Mouse (Mus musculus) intestine, embryonic 14.5 days (tissue): ENCODE measurements around the gene Plekhj1. TPM values are rescaled to one million over a fixed set of nuclear protein-coding genes. Genes with fewer than 3 reads are reported as not detected.

Source experiments
- ATAC-seq: fragments of 200-750 bp; cut with Nextera tagmentation; replicated peaks from 2 replicates; pipeline ENCODE4 v1.8.0; 2017; ENCODE audit warnings: low read depth, moderate number of reproducible peaks, moderate TSS enrichment, moderate library complexity; ENCODE audit not compliant: low FRiP score, low TSS enrichment
- DNase-seq: peaks from one replicate; pipeline ENCODE4 v3.0.0-alpha.2; 2018; ENCODE audit warnings: low spot score
- H3K27ac ChIP-seq: fragments of 300-500 bp; sonication (generic); 2 replicates; pipeline ENCODE4 v1.5.1; 2014; ENCODE audit warnings: low read depth, mild to moderate bottlenecking, control low read depth
- H3K27me3 ChIP-seq: fragments of 300-500 bp; sonication (generic); replicated peaks from 2 replicates; pipeline ENCODE4 v1.6.1; 2014; ENCODE audit warnings: low read length, control low read depth; ENCODE audit not compliant: control insufficient read depth, insufficient read depth
- H3K36me3 ChIP-seq: fragments of 300-500 bp; sonication (generic); 2 replicates; pipeline ENCODE4 v1.6.1; 2014; ENCODE audit warnings: low read length, control low read depth; ENCODE audit not compliant: control insufficient read depth, insufficient read depth
- H3K4me1 ChIP-seq: fragments of 300-500 bp; sonication (generic); replicated peaks from 2 replicates; pipeline ENCODE4 v1.6.1; 2014; ENCODE audit warnings: low read length, control low read depth, mixed read lengths; ENCODE audit not compliant: control insufficient read depth, insufficient read depth
- H3K4me2 ChIP-seq: fragments of 300-500 bp; sonication (generic); 2 replicates; pipeline ENCODE4 v1.6.1; 2014; ENCODE audit warnings: low read length
- H3K4me3 ChIP-seq: fragments of 300-500 bp; sonication (generic); 2 replicates; pipeline ENCODE4 v1.5.1; 2014; ENCODE audit warnings: low read depth, low read length, control low read depth, mixed read lengths
- H3K9ac ChIP-seq: fragments of 300-500 bp; sonication (generic); 2 replicates; pipeline ENCODE4 v1.6.1; 2014; ENCODE audit warnings: mild to moderate bottlenecking, low read length
- H3K9me3 ChIP-seq: fragments of 300-500 bp; sonication (generic); 2 replicates; pipeline ENCODE4 v1.6.1; 2016; ENCODE audit warnings: low read length, control low read depth; ENCODE audit not compliant: control insufficient read depth
- WGBS: fragments of 180-500 bp; shearing (Covaris S2); extraction: QIAGEN DNeasy Blood & Tissue Kit; methylation state at CpG from one replicate; pipeline ENCODE4 v1.1.7; 2014; 5-methylcytosine and 5-hydroxymethylcytosine counted together
- polyA plus RNA-seq: library from polyadenylated mRNA; unstranded; fragments of >200 nt; fragmentation: Nextera tagmentation; extraction: Ambion mirVana; gene quantifications from 2 replicates; pipeline ENCODE4 v1.2.1, GENCODE M21; 2014

The Plekhj1 gene
- polyA plus RNA-seq, 1 experiment from 2014 or later, result 125 TPM

- no peak overlapping the region for H3K27ac ChIP-seq
- no peak for ATAC-seq
- H3K27me3 ChIP-seq, result no peaks in the 10 kb centered on the region
- no peak overlapping the region for H3K4me2 ChIP-seq
- H3K36me3 ChIP-seq, result peaks cover 100% of the 10 kb centered on the region
- H3K4me3 ChIP-seq, result no peak overlapping the region
- no peak for DNase-seq
- H3K4me1 ChIP-seq, result no peaks in the 10 kb centered on the region
- no peaks in the 10 kb centered on the region for H3K9me3 ChIP-seq
- 89% methylated on average over 12 of the region's 12 CpGs for WGBS
- no peak overlapping the region for H3K9ac ChIP-seq
These were observed 13.6 kb downstream of the Plekhj1 start for GRCm38 (mm10) chr10:80784871-80785270.

GRCm38 (mm10) chr10:80784302-80784701, 14.1 kb downstream of the Plekhj1 start:
- WGBS, result 100% methylated on average over 2 of the region's 2 CpGs
- Histone ChIP-seq H3K4me1 (no peaks in the 10 kb centered on the region), H3K36me3 (peaks cover 99% of the 10 kb centered on the region), H3K27me3 (no peaks in the 10 kb centered on the region), H3K9me3 (no peaks in the 10 kb centered on the region), H3K4me2 (no peak overlapping the region), H3K4me3 (no peak overlapping the region), H3K9ac (no peak overlapping the region), H3K27ac (no peak overlapping the region)
- ATAC-seq, result no peak
- DNase-seq, result no peak

- Histone ChIP-seq H3K4me1 (no peaks in the 10 kb centered on the region), H3K4me3 (no peak overlapping the region), H3K9ac (no peak overlapping the region), H3K4me2 (no peak overlapping the region), H3K27ac (no peak overlapping the region), H3K36me3 (peaks cover 99% of the 10 kb centered on the region), H3K27me3 (no peaks in the 10 kb centered on the region), H3K9me3 (no peaks in the 10 kb centered on the region)
- no peak for DNase-seq
- no peak for ATAC-seq
These were observed 18.9 kb downstream of the Plekhj1 start for GRCm38 (mm10) chr10:80779565-80779964.

- Histone ChIP-seq H3K9me3 (no peaks in the 10 kb centered on the region), H3K4me1 (no peaks in the 10 kb centered on the region), H3K4me2 (no peak overlapping the region), H3K27me3 (no peaks in the 10 kb centered on the region), H3K4me3 (no peak overlapping the region), H3K27ac (no peak overlapping the region), H3K36me3 (peaks cover 96% of the 10 kb centered on the region), H3K9ac (no peak overlapping the region)
- WGBS, result 92% methylated on average over 5 of the region's 5 CpGs
- DNase-seq (no peak), ATAC-seq (no peak)
These were observed 21.3 kb downstream of the Plekhj1 start for GRCm38 (mm10) chr10:80777123-80777522.

- H3K4me2 ChIP-seq, result no peak overlapping the region
- H3K4me3 ChIP-seq, result no peak overlapping the region
- 83% methylated on average over 6 of the region's 6 CpGs for WGBS
- no peaks in the 10 kb centered on the region for H3K4me1 ChIP-seq
- no peaks in the 10 kb centered on the region for H3K9me3 ChIP-seq
- H3K27ac ChIP-seq, result no peak overlapping the region
- no peak overlapping the region for H3K9ac ChIP-seq
- H3K36me3 ChIP-seq, result peaks cover 96% of the 10 kb centered on the region
- no peaks in the 10 kb centered on the region for H3K27me3 ChIP-seq
- DNase-seq, result no peak
- no peak for ATAC-seq
These were observed 22.0 kb downstream of the Plekhj1 start for GRCm38 (mm10) chr10:80776358-80776869.

- 94% methylated on average over 4 of the region's 4 CpGs for WGBS
- no peak overlapping the region for H3K9ac ChIP-seq
- H3K36me3 ChIP-seq, result peaks cover 96% of the 10 kb centered on the region
- H3K9me3 ChIP-seq, result no peaks in the 10 kb centered on the region
- H3K4me1 ChIP-seq, result no peaks in the 10 kb centered on the region
- ATAC-seq (no peak), DNase-seq (no peak)
- H3K27me3 ChIP-seq, result no peaks in the 10 kb centered on the region
- H3K27ac ChIP-seq, result no peak overlapping the region
- no peak overlapping the region for H3K4me3 ChIP-seq
- H3K4me2 ChIP-seq, result no peak overlapping the region
These were observed 22.7 kb downstream of the Plekhj1 start for GRCm38 (mm10) chr10:80775731-80776130.

GRCm38 (mm10) chr10:80774981-80775380, 23.4 kb downstream of the Plekhj1 start:
- Histone ChIP-seq H3K9me3 (no peaks in the 10 kb centered on the region), H3K9ac (no peak overlapping the region), H3K27ac (no peak overlapping the region), H3K4me3 (no peak overlapping the region), H3K4me2 (no peak overlapping the region), H3K4me1 (no peaks in the 10 kb centered on the region), H3K36me3 (peaks cover 96% of the 10 kb centered on the region), H3K27me3 (no peaks in the 10 kb centered on the region)
- DNase-seq (no peak), ATAC-seq (no peak)
- WGBS, result 87% methylated on average over 4 of the region's 4 CpGs

- no peak overlapping the region for H3K4me3 ChIP-seq
- no peak overlapping the region for H3K9ac ChIP-seq
- 40% methylated on average over 2 of the region's 2 CpGs for WGBS
- DNase-seq (peak; percentile 85), ATAC-seq (peak; percentile 51)
- H3K27me3 ChIP-seq, result no peaks in the 10 kb centered on the region
- peak overlapping the region; percentile 55; the same call in 1 of the 2 replicates for H3K27ac ChIP-seq
- peaks cover 97% of the 10 kb centered on the region for H3K36me3 ChIP-seq
- H3K4me1 ChIP-seq, result no peaks in the 10 kb centered on the region
- H3K9me3 ChIP-seq, result no peaks in the 10 kb centered on the region
- H3K4me2 ChIP-seq, result no peak overlapping the region
These were observed 23.9 kb downstream of the Plekhj1 start for GRCm38 (mm10) chr10:80774549-80774948.

- Histone ChIP-seq H3K27me3 (no peaks in the 10 kb centered on the region), H3K4me2 (no peak overlapping the region), H3K27ac (peak overlapping the region; percentile 55; the same call in 1 of the 2 replicates), H3K9me3 (no peaks in the 10 kb centered on the region), H3K9ac (no peak overlapping the region), H3K4me3 (no peak overlapping the region), H3K4me1 (no peaks in the 10 kb centered on the region), H3K36me3 (peaks cover 95% of the 10 kb centered on the region)
- 85% methylated on average over 5 of the region's 5 CpGs for WGBS
- ATAC-seq, result no peak
- no peak for DNase-seq
These were observed 24.6 kb downstream of the Plekhj1 start for GRCm38 (mm10) chr10:80773816-80774215.
